Mouse (Mus musculus) liver, adult 2 months (tissue): ENCODE results near the gene Snd1.

Source experiments
- CTCF ChIP-seq: fragments of 200-500 bp; IDR thresholded peaks from 2 replicates; pipeline ENCODE4 v1.5.1; 2011; ENCODE audit warnings: low read depth, low read length, control low read depth
- POLR2A ChIP-seq: fragments of 200-500 bp; IDR thresholded peaks from 2 replicates; pipeline ENCODE4 v1.6.1; 2011; ENCODE audit warnings: low read length, control low read depth; ENCODE audit not compliant: insufficient read depth; ENCODE audit errors: extremely low read depth

DNA sequence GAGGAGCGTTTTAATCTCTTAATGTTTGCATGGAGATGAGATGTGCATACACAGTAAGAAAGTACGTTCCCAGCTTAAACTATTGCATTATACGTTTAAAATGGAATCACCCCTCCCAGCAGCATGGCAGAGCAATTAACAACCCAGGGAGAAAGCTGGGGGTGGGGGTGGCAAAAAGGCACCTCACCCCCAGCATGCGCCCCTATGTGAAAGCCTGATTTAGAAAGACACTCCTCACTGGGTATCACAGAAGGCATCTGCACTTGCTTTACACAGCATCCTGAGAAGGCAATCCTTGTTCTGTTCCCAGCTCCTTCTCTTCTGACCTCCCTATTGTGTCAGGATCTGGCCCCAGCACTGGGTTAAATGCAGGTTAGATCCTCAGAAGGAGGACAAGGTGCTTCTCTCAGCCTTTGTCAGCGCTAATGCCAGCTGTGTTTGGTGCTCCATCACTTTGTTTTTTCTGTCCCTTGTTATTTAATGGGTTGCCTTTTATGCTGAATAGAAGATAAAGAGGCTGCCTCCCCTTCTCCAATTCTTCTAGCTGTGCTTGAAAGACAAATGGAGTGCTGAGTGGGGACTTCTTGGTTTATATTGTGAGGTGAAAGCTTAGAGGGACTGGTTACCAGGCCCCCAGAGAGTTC, 287.3 kb downstream of the Snd1 start:
- TF ChIP-seq CTCF (no peak), POLR2A (no peak)
